Mouse (Mus musculus) intestine, embryonic 14.5 days (tissue): Measurements from ENCODE around the gene Bmp10. TPM values are rescaled to one million over a fixed set of nuclear protein-coding genes. Genes with fewer than 3 reads are reported as not detected.

Experiments
- ATAC-seq: fragments of 200-750 bp; cut with Nextera tagmentation; replicated peaks from 2 replicates; pipeline ENCODE4 v1.8.0; 2017; ENCODE audit warnings: low read depth, moderate number of reproducible peaks, moderate TSS enrichment, moderate library complexity; ENCODE audit not compliant: low FRiP score, low TSS enrichment
- DNase-seq: peaks from one replicate; pipeline ENCODE4 v3.0.0-alpha.2; 2018; ENCODE audit warnings: low spot score
- H3K27ac ChIP-seq: fragments of 300-500 bp; sonication (generic); 2 replicates; pipeline ENCODE4 v1.5.1; 2014; ENCODE audit warnings: low read depth, mild to moderate bottlenecking, control low read depth
- H3K27me3 ChIP-seq: fragments of 300-500 bp; sonication (generic); replicated peaks from 2 replicates; pipeline ENCODE4 v1.6.1; 2014; ENCODE audit warnings: low read length, control low read depth; ENCODE audit not compliant: control insufficient read depth, insufficient read depth
- H3K36me3 ChIP-seq: fragments of 300-500 bp; sonication (generic); 2 replicates; pipeline ENCODE4 v1.6.1; 2014; ENCODE audit warnings: low read length, control low read depth; ENCODE audit not compliant: control insufficient read depth, insufficient read depth
- H3K4me1 ChIP-seq: fragments of 300-500 bp; sonication (generic); replicated peaks from 2 replicates; pipeline ENCODE4 v1.6.1; 2014; ENCODE audit warnings: low read length, control low read depth, mixed read lengths; ENCODE audit not compliant: control insufficient read depth, insufficient read depth
- H3K4me2 ChIP-seq: fragments of 300-500 bp; sonication (generic); 2 replicates; pipeline ENCODE4 v1.6.1; 2014; ENCODE audit warnings: low read length
- H3K4me3 ChIP-seq: fragments of 300-500 bp; sonication (generic); 2 replicates; pipeline ENCODE4 v1.5.1; 2014; ENCODE audit warnings: low read depth, low read length, control low read depth, mixed read lengths
- H3K9ac ChIP-seq: fragments of 300-500 bp; sonication (generic); 2 replicates; pipeline ENCODE4 v1.6.1; 2014; ENCODE audit warnings: mild to moderate bottlenecking, low read length
- H3K9me3 ChIP-seq: fragments of 300-500 bp; sonication (generic); 2 replicates; pipeline ENCODE4 v1.6.1; 2016; ENCODE audit warnings: low read length, control low read depth; ENCODE audit not compliant: control insufficient read depth
- WGBS: fragments of 180-500 bp; shearing (Covaris S2); extraction: QIAGEN DNeasy Blood & Tissue Kit; methylation state at CpG from one replicate; pipeline ENCODE4 v1.1.7; 2014; 5-methylcytosine and 5-hydroxymethylcytosine counted together
- polyA plus RNA-seq: library from polyadenylated mRNA; unstranded; fragments of >200 nt; fragmentation: Nextera tagmentation; extraction: Ambion mirVana; gene quantifications from 2 replicates; pipeline ENCODE4 v1.2.1, GENCODE M21; 2014

The Bmp10 gene
- polyA plus RNA-seq, 1 experiment from 2014 or later, result not detected

GRCm38 (mm10) chr6:87483900-87484289 is 55.1 kb downstream of the Bmp10 start:
- Histone ChIP-seq H3K36me3 (no peaks in the 10 kb centered on the region), H3K9me3 (0 out of 2 replicates have a peak, but pooled peaks cover 3% of the 10 kb centered on the region), H3K9ac (no peak overlapping the region), H3K4me1 (no peaks in the 10 kb centered on the region; the same call in 1 of the 2 replicates), H3K4me3 (no peak overlapping the region), H3K27me3 (no peaks in the 10 kb centered on the region), H3K4me2 (no peak overlapping the region), H3K27ac (no peak overlapping the region)
- no peak for ATAC-seq
- 65% methylated on average over 3 of the region's 3 CpGs for WGBS
- no peak for DNase-seq

GRCm38 (mm10) chr6:87484806-87485205 is 56.0 kb downstream of the Bmp10 start:
- Histone ChIP-seq H3K9ac (no peak overlapping the region), H3K9me3 (0 out of 2 replicates have a peak, but pooled peaks cover 3% of the 10 kb centered on the region), H3K4me1 (no peaks in the 10 kb centered on the region; the same call in 1 of the 2 replicates), H3K4me2 (no peak overlapping the region), H3K4me3 (no peak overlapping the region), H3K27me3 (no peaks in the 10 kb centered on the region), H3K36me3 (no peaks in the 10 kb centered on the region), H3K27ac (no peak overlapping the region)
- DNase-seq, result no peak
- 73% methylated on average over 5 of the region's 5 CpGs for WGBS
- ATAC-seq, result no peak

Other genes starting within 250 kb of the Bmp10 start
- gene Antxr1, start 93.2 kb upstream of the Bmp10 start, polyA plus RNA-seq, result 8.5 and 9.2 TPM in 2 replicates
- gene Gkn1, start 78.1 kb upstream of the Bmp10 start, polyA plus RNA-seq, result 0.34 and 0.66 TPM in 2 replicates
- 1.6 TPM in 1 of 2 replicates, not detected in the other for gene Gkn2, start 55.6 kb upstream of the Bmp10 start, polyA plus RNA-seq
- 0.65 and 1.2 TPM in 2 replicates for gene Gkn3, start 40.1 kb upstream of the Bmp10 start, polyA plus RNA-seq
- gene Arhgap25, start 104.3 kb downstream of the Bmp10 start, polyA plus RNA-seq, result 2.7 and 3.0 TPM in 2 replicates
- 2.1 and 2.5 TPM in 2 replicates for gene Prokr1, start 161.7 kb downstream of the Bmp10 start, polyA plus RNA-seq
- 15.0 TPM in 2 replicates for gene Aplf, start 243.2 kb downstream of the Bmp10 start, polyA plus RNA-seq